Mouse (Mus musculus) megakaryocyte, embryonic 14.5 days (primary cell): ENCODE data around the gene Nr0b2.

Experiments
- FLI1 ChIP-seq: IDR thresholded peaks from 2 replicates; pipeline ENCODE4 v1.6.1; 2012; ENCODE audit warnings: low read length, inconsistent platforms, mixed read lengths
- GATA1 ChIP-seq: IDR thresholded peaks from 3 replicates; pipeline ENCODE4 v1.6.1; 2012; ENCODE audit warnings: mixed read lengths, low read length, inconsistent platforms, borderline replicate concordance

GRCm38 (mm10) chr4:133583690-133584058 lies 30.5 kb downstream of the Nr0b2 start:
- no peak for TF ChIP-seq FLI1
- TF ChIP-seq GATA1: no peak
